Mouse (Mus musculus) kidney, embryonic 15.5 days (tissue): ENCODE results near the gene Qrich1. TPM values are rescaled to one million over a fixed set of nuclear protein-coding genes. Genes with fewer than 3 reads are reported as not detected.

Experiments used
- ATAC-seq: fragments of 200-750 bp; cut with Nextera tagmentation; replicated peaks from 2 replicates; pipeline ENCODE4 v1.8.0; 2017; ENCODE audit warnings: moderate TSS enrichment; ENCODE audit not compliant: low FRiP score
- H3K27ac ChIP-seq: fragments of 300-500 bp; sonication (generic); 2 replicates; pipeline ENCODE4 v1.5.1; 2015; ENCODE audit warnings: mild to moderate bottlenecking, inconsistent platforms
- H3K27me3 ChIP-seq: fragments of 300-500 bp; sonication (generic); 2 replicates; pipeline ENCODE4 v1.6.1; 2015; ENCODE audit warnings: inconsistent platforms
- H3K36me3 ChIP-seq: fragments of 300-500 bp; sonication (generic); 2 replicates; pipeline ENCODE4 v1.6.1; 2015; ENCODE audit warnings: inconsistent platforms
- H3K4me1 ChIP-seq: fragments of 300-500 bp; sonication (generic); 2 replicates; pipeline ENCODE4 v1.6.1; 2015; ENCODE audit warnings: inconsistent platforms
- H3K4me2 ChIP-seq: fragments of 300-500 bp; sonication (generic); 2 replicates; pipeline ENCODE4 v1.6.1; 2015; ENCODE audit warnings: moderate library complexity, mild to moderate bottlenecking, inconsistent platforms
- H3K4me3 ChIP-seq: fragments of 300-500 bp; sonication (generic); replicated peaks from 2 replicates; pipeline ENCODE4 v1.5.1; 2015; ENCODE audit warnings: mild to moderate bottlenecking, inconsistent platforms
- H3K9ac ChIP-seq: fragments of 300-500 bp; sonication (generic); 2 replicates; pipeline ENCODE4 v1.6.1; 2015; ENCODE audit warnings: mild to moderate bottlenecking, inconsistent platforms
- H3K9me3 ChIP-seq: fragments of 300-500 bp; sonication (generic); replicated peaks from 2 replicates; pipeline ENCODE4 v1.6.1; 2016; ENCODE audit warnings: inconsistent platforms
- WGBS: fragments of 180-500 bp; shearing (Covaris S2); methylation state at CpG from one replicate; pipeline ENCODE4 v1.1.7; 2015; ENCODE audit warnings: mixed read lengths; 5-methylcytosine and 5-hydroxymethylcytosine counted together
- polyA plus RNA-seq: library from polyadenylated mRNA; unstranded; fragments of >200 nt; fragmentation: Nextera tagmentation; extraction: Ambion mirVana; gene quantifications from 2 replicates; pipeline ENCODE4 v1.2.1, GENCODE M21; 2015

Qrich1 gene
- polyA plus RNA-seq, 1 experiment from 2014 or later: 125 TPM

GRCm38 (mm10) chr9:108569381-108570206, 53.0 kb downstream of the Qrich1 start, which contains the start of gene Dalrd3:
TSS of gene Dalrd3 (plus strand) at chr9:108569886.
- WGBS: 5% methylated on average over 42 of the region's 42 CpGs
- Histone ChIP-seq H3K9me3 (no peaks in the 10 kb centered on the region), H3K36me3 (peaks cover 55% of the 10 kb centered on the region), H3K4me3 (peak within 1 kb of the TSS; percentile 74), H3K27me3 (no peaks in the 10 kb centered on the region), H3K9ac (peak within 1 kb of the TSS; percentile 59), H3K4me2 (peak within 1 kb of the TSS; percentile 95), H3K4me1 (peaks cover 57% of the 10 kb centered on the region), H3K27ac (peak within 1 kb of the TSS; percentile 79)
- ATAC-seq: peak; percentile 70

GRCm38 (mm10) chr9:108570207-108570896, 53.7 kb downstream of the Qrich1 start:
- Histone ChIP-seq H3K9me3 (no peaks in the 10 kb centered on the region), H3K4me2 (peak overlapping the region; percentile 95), H3K36me3 (peaks cover 55% of the 10 kb centered on the region), H3K27ac (peak overlapping the region; percentile 79), H3K4me1 (peaks cover 64% of the 10 kb centered on the region), H3K4me3 (peak overlapping the region; percentile 74), H3K9ac (peak overlapping the region; percentile 59), H3K27me3 (no peaks in the 10 kb centered on the region)
- 1% methylated on average over 40 of the region's 40 CpGs for WGBS
- no peak; the same call in 1 of the 2 replicates for ATAC-seq

- Histone ChIP-seq H3K36me3 (peaks cover 59% of the 10 kb centered on the region), H3K27me3 (no peaks in the 10 kb centered on the region), H3K4me1 (peaks cover 64% of the 10 kb centered on the region), H3K9ac (no peak overlapping the region), H3K4me2 (no peak overlapping the region), H3K9me3 (no peaks in the 10 kb centered on the region), H3K4me3 (no peak overlapping the region), H3K27ac (no peak overlapping the region)
- WGBS: 96% methylated on average over 16 of the region's 16 CpGs
- no peak for ATAC-seq
Measured at GRCm38 (mm10) chr9:108571401-108571973, 54.9 kb downstream of the Qrich1 start.

GRCm38 (mm10) chr9:108572321-108572720, 55.7 kb downstream of the Qrich1 start:
- Histone ChIP-seq H3K27ac (no peak overlapping the region), H3K4me1 (peaks cover 72% of the 10 kb centered on the region), H3K4me3 (no peak overlapping the region), H3K9ac (no peak overlapping the region), H3K9me3 (no peaks in the 10 kb centered on the region), H3K4me2 (no peak overlapping the region), H3K27me3 (no peaks in the 10 kb centered on the region), H3K36me3 (peaks cover 59% of the 10 kb centered on the region)
- WGBS: 75% methylated on average over 10 of the region's 10 CpGs
- ATAC-seq: no peak

- no peak overlapping the region for H3K4me3 ChIP-seq
- WGBS: 60% methylated on average over 26 of the region's 26 CpGs
- peak overlapping the region; percentile 10; the same call in 1 of the 2 replicates for H3K27ac ChIP-seq
- H3K9me3 ChIP-seq: no peaks in the 10 kb centered on the region
- no peaks in the 10 kb centered on the region for H3K27me3 ChIP-seq
- ATAC-seq: no peak
- peaks cover 59% of the 10 kb centered on the region for H3K36me3 ChIP-seq
- peaks cover 67% of the 10 kb centered on the region for H3K4me1 ChIP-seq
- no peak overlapping the region for H3K9ac ChIP-seq
- H3K4me2 ChIP-seq: no peak overlapping the region
Measured at GRCm38 (mm10) chr9:108573774-108574690, 57.4 kb downstream of the Qrich1 start.

GRCm38 (mm10) chr9:108574921-108575320, 58.3 kb downstream of the Qrich1 start:
- Histone ChIP-seq H3K4me3 (no peak overlapping the region), H3K27ac (no peak overlapping the region), H3K4me2 (0 out of 2 replicates have a peak overlapping the region, but pooled peaks have one; percentile 1), H3K4me1 (peaks cover 69% of the 10 kb centered on the region), H3K9me3 (no peaks in the 10 kb centered on the region), H3K9ac (no peak overlapping the region), H3K36me3 (peaks cover 59% of the 10 kb centered on the region), H3K27me3 (no peaks in the 10 kb centered on the region)
- WGBS: 91% methylated on average over 12 of the region's 12 CpGs
- ATAC-seq: no peak

GRCm38 (mm10) chr9:108575321-108576297, 59.0 kb downstream of the Qrich1 start:
- Histone ChIP-seq H3K27ac (no peak overlapping the region), H3K4me3 (no peak overlapping the region), H3K4me2 (0 out of 2 replicates have a peak overlapping the region, but pooled peaks have one; percentile 79), H3K9ac (no peak overlapping the region), H3K9me3 (no peaks in the 10 kb centered on the region), H3K36me3 (peaks cover 59% of the 10 kb centered on the region), H3K4me1 (peaks cover 64% of the 10 kb centered on the region), H3K27me3 (no peaks in the 10 kb centered on the region)
- WGBS: 80% methylated on average over 37 of the region's 37 CpGs
- no peak for ATAC-seq

- Histone ChIP-seq H3K27me3 (no peaks in the 10 kb centered on the region), H3K4me2 (peak overlapping the region; percentile 79), H3K9ac (peak overlapping the region; percentile 84; the same call in 1 of the 2 replicates), H3K9me3 (no peaks in the 10 kb centered on the region), H3K27ac (peak overlapping the region; percentile 96), H3K4me1 (peaks cover 59% of the 10 kb centered on the region), H3K4me3 (peak overlapping the region; percentile 81), H3K36me3 (peaks cover 51% of the 10 kb centered on the region)
- no peak for ATAC-seq
- 46% methylated on average over 6 of the region's 6 CpGs for WGBS
Measured at GRCm38 (mm10) chr9:108577025-108577424, 60.4 kb downstream of the Qrich1 start.

- Histone ChIP-seq H3K27me3 (no peaks in the 10 kb centered on the region), H3K36me3 (peaks cover 41% of the 10 kb centered on the region), H3K9me3 (no peaks in the 10 kb centered on the region), H3K9ac (peak overlapping the region; percentile 84), H3K27ac (peak overlapping the region; percentile 96), H3K4me1 (peaks cover 59% of the 10 kb centered on the region), H3K4me2 (peak overlapping the region; percentile 79), H3K4me3 (peak overlapping the region; percentile 81)
- WGBS: under 1% methylated on average over 24 of the region's 24 CpGs
- no peak for ATAC-seq
Measured at GRCm38 (mm10) chr9:108577934-108578544, 61.4 kb downstream of the Qrich1 start.
